Mouse (Mus musculus) lung, embryonic 16.5 days (tissue): Measurements from ENCODE around the gene Prr5l. TPM values are rescaled to one million over a fixed set of nuclear protein-coding genes. Genes with fewer than 3 reads are reported as not detected.

ENCODE experiments used
- ATAC-seq: fragments of 200-750 bp; cut with Nextera tagmentation; 2 replicates; pipeline ENCODE4 v1.8.0; 2017; ENCODE audit warnings: low read depth, mild to moderate bottlenecking, moderate library complexity
- H3K27ac ChIP-seq: fragments of 300-500 bp; sonication (generic); 2 replicates; pipeline ENCODE4 v1.5.1; 2014; ENCODE audit warnings: mild to moderate bottlenecking, control low read depth, low read length
- H3K27me3 ChIP-seq: fragments of 300-500 bp; sonication (generic); 2 replicates; pipeline ENCODE4 v1.6.1; 2014; ENCODE audit warnings: low read depth, low read length, mixed read lengths; ENCODE audit not compliant: control insufficient read depth, insufficient read depth
- H3K36me3 ChIP-seq: fragments of 300-500 bp; sonication (generic); 2 replicates; pipeline ENCODE4 v1.6.1; 2014; ENCODE audit warnings: low read length; ENCODE audit not compliant: control insufficient read depth, insufficient read depth
- H3K4me1 ChIP-seq: fragments of 300-500 bp; sonication (generic); replicated peaks from 2 replicates; pipeline ENCODE4 v1.6.1; 2014; ENCODE audit warnings: low read length, mixed read lengths; ENCODE audit not compliant: control insufficient read depth, insufficient read depth
- H3K4me2 ChIP-seq: fragments of 300-500 bp; sonication (generic); 2 replicates; pipeline ENCODE4 v1.6.1; 2014; ENCODE audit warnings: low read depth, low read length, control low read depth
- H3K4me3 ChIP-seq: fragments of 300-500 bp; sonication (generic); 2 replicates; pipeline ENCODE4 v1.5.1; 2014; ENCODE audit warnings: mild to moderate bottlenecking, low read length, control low read depth
- H3K9ac ChIP-seq: fragments of 300-500 bp; sonication (generic); 2 replicates; pipeline ENCODE4 v1.6.1; 2014; ENCODE audit warnings: low read length, control low read depth
- H3K9me3 ChIP-seq: fragments of 300-500 bp; sonication (generic); 2 replicates; pipeline ENCODE4 v1.6.1; 2016; ENCODE audit warnings: low read length; ENCODE audit not compliant: control insufficient read depth
- WGBS: fragments of 180-500 bp; shearing (Covaris S2); extraction: QIAGEN DNeasy Blood & Tissue Kit; methylation state at CpG from one replicate; pipeline ENCODE4 v1.1.7; 2014; 5-methylcytosine and 5-hydroxymethylcytosine counted together
- polyA plus RNA-seq: library from polyadenylated mRNA; unstranded; fragments of >200 nt; fragmentation: Nextera tagmentation; extraction: Ambion mirVana; gene quantifications from 2 replicates; pipeline ENCODE4 v1.2.1, GENCODE M21; 2015

Prr5l gene
- polyA plus RNA-seq, 1 experiment from 2014 or later, result 43.7 TPM

GRCm38 (mm10) chr2:101885768-101886438, 3.1 kb upstream of the Prr5l start, which contains the start of gene Commd9:
TSS of gene Commd9 (plus strand) at chr2:101886247.
- Histone ChIP-seq H3K4me3 (peak within 1 kb of the TSS; percentile 63), H3K27ac (no peak within 1 kb of the TSS), H3K9me3 (no peaks in the 10 kb centered on the region), H3K9ac (peak within 1 kb of the TSS; percentile 68), H3K36me3 (no peaks in the 10 kb centered on the region), H3K4me1 (peaks cover 13% of the 10 kb centered on the region), H3K27me3 (no peaks in the 10 kb centered on the region), H3K4me2 (peak within 1 kb of the TSS; percentile 64)
- peak; percentile 97 for ATAC-seq
- WGBS, result 11% methylated on average over 22 of the region's 22 CpGs

- whole genome bisulfite sequencing, result 31% methylated on average over 2 of the region's 2 CpGs
- peak; percentile 41; the same call in 1 of the 2 replicates for ATAC-seq
These were observed 1.5 kb upstream of the Prr5l start for GRCm38 (mm10) chr2:101884286-101884685.

GRCm38 (mm10) chr2:101881471-101882162, 1.2 kb downstream of the Prr5l start:
- Histone ChIP-seq H3K4me2 (no peak overlapping the region), H3K27ac (no peak overlapping the region), H3K9ac (no peak overlapping the region), H3K4me1 (peaks cover 7% of the 10 kb centered on the region), H3K27me3 (no peaks in the 10 kb centered on the region), H3K9me3 (no peaks in the 10 kb centered on the region), H3K36me3 (no peaks in the 10 kb centered on the region), H3K4me3 (no peak overlapping the region)
- ATAC-seq, result no peak
- 84% methylated on average over 9 of the region's 9 CpGs for WGBS

More at GRCm38 (mm10) chr2:101884286-101884685, 1.5 kb upstream of the Prr5l start:
- Histone ChIP-seq H3K4me2 (no peak overlapping the region), H3K9ac (no peak overlapping the region), H3K27me3 (no peaks in the 10 kb centered on the region), H3K36me3 (no peaks in the 10 kb centered on the region), H3K4me1 (peaks cover 13% of the 10 kb centered on the region), H3K9me3 (no peaks in the 10 kb centered on the region), H3K4me3 (no peak overlapping the region), H3K27ac (no peak overlapping the region)

- H3K27ac ChIP-seq, result no peak overlapping the region
- peak overlapping the region; percentile 53 for H3K4me2 ChIP-seq
- ATAC-seq, result peak; percentile 36; the same call in 1 of the 2 replicates
- peak overlapping the region; percentile 33; the same call in 1 of the 2 replicates for H3K4me3 ChIP-seq
- no peaks in the 10 kb centered on the region for H3K36me3 ChIP-seq
- H3K4me1 ChIP-seq, result no peaks in the 10 kb centered on the region
- H3K9me3 ChIP-seq, result no peaks in the 10 kb centered on the region
- WGBS, result 20% methylated on average over 14 of the region's 14 CpGs
- H3K27me3 ChIP-seq, result no peaks in the 10 kb centered on the region
- peak overlapping the region; percentile 61; the same call in 1 of the 2 replicates for H3K9ac ChIP-seq
These were observed 11.6 kb downstream of the Prr5l start for GRCm38 (mm10) chr2:101871179-101871578.

- no peak overlapping the region for H3K4me3 ChIP-seq
- H3K9ac ChIP-seq, result no peak overlapping the region
- H3K4me1 ChIP-seq, result no peaks in the 10 kb centered on the region
- 75% methylated on average over 4 of the region's 4 CpGs for WGBS
- H3K27me3 ChIP-seq, result no peaks in the 10 kb centered on the region
- no peak for ATAC-seq
- no peaks in the 10 kb centered on the region for H3K9me3 ChIP-seq
- H3K36me3 ChIP-seq, result no peaks in the 10 kb centered on the region
- no peak overlapping the region for H3K27ac ChIP-seq
- H3K4me2 ChIP-seq, result no peak overlapping the region
These were observed 14.1 kb downstream of the Prr5l start for GRCm38 (mm10) chr2:101868683-101869082.

- Histone ChIP-seq H3K4me2 (no peak overlapping the region), H3K27ac (0 out of 2 replicates have a peak overlapping the region, but pooled peaks have one; percentile 26), H3K4me3 (no peak overlapping the region), H3K36me3 (no peaks in the 10 kb centered on the region), H3K4me1 (peaks cover 12% of the 10 kb centered on the region), H3K9me3 (no peaks in the 10 kb centered on the region), H3K9ac (no peak overlapping the region), H3K27me3 (no peaks in the 10 kb centered on the region)
- 40% methylated on average over 15 of the region's 15 CpGs for WGBS
- ATAC-seq, result peak; percentile 94
These were observed 20.4 kb downstream of the Prr5l start for GRCm38 (mm10) chr2:101862219-101863123.

- Histone ChIP-seq H3K4me2 (no peak overlapping the region), H3K4me3 (no peak overlapping the region), H3K4me1 (peaks cover 12% of the 10 kb centered on the region), H3K9ac (no peak overlapping the region), H3K9me3 (no peaks in the 10 kb centered on the region), H3K27me3 (no peaks in the 10 kb centered on the region), H3K36me3 (no peaks in the 10 kb centered on the region), H3K27ac (no peak overlapping the region)
- no peak for ATAC-seq
- WGBS, result 88% methylated on average over 3 of the region's 3 CpGs
These were observed 21.8 kb downstream of the Prr5l start for GRCm38 (mm10) chr2:101860920-101861485.

- no peak overlapping the region for H3K9ac ChIP-seq
- ATAC-seq, result no peak
- H3K36me3 ChIP-seq, result no peaks in the 10 kb centered on the region
- no peaks in the 10 kb centered on the region for H3K27me3 ChIP-seq
- H3K4me1 ChIP-seq, result no peaks in the 10 kb centered on the region
- H3K4me2 ChIP-seq, result no peak overlapping the region
- H3K4me3 ChIP-seq, result no peak overlapping the region
- WGBS, result 80% methylated on average over 9 of the region's 9 CpGs
- no peak overlapping the region for H3K27ac ChIP-seq
- no peaks in the 10 kb centered on the region for H3K9me3 ChIP-seq
These were observed 26.7 kb downstream of the Prr5l start for GRCm38 (mm10) chr2:101856174-101856573.
